Mouse (Mus musculus): Measurements from ENCODE around the gene Ercc1. TPM values are rescaled to one million over a fixed set of nuclear protein-coding genes. Genes with fewer than 3 reads are reported as not detected.

Ercc1 gene
- polyA plus RNA-seq, 1 experiment from 2014 or later, result 72.5 TPM

GRCm38 (mm10) chr7:19307739-19308453 is 36.7 kb upstream of the Ercc1 start:
- 2% methylated on average over 18 of the region's 18 CpGs for WGBS (ENCODE audit: insufficient replicate concordance)
- Histone ChIP-seq H3K4me2 (peak overlapping the region; percentile 98), H3K9me3 (replicated peaks; ENCODE audit: control insufficient read depth, low read length) (no peaks in the 10 kb centered on the region), H3K4me3 (ENCODE audit: low read depth, low read length) (peak overlapping the region; percentile 71), H3K4me1 (ENCODE audit: control insufficient read depth, insufficient read depth, low read length) (peaks cover 28% of the 10 kb centered on the region), H3K36me3 (ENCODE audit: control insufficient read depth, insufficient read depth, low read length) (no peaks in the 10 kb centered on the region), H3K27ac (ENCODE audit: low read depth, low read length) (peak overlapping the region; percentile 60), H3K27me3 (ENCODE audit: control insufficient read depth, insufficient read depth, low read length) (peaks cover 42% of the 10 kb centered on the region), H3K9ac (ENCODE audit: low read depth, low read length) (peak overlapping the region; percentile 66)
- ATAC-seq (replicated peaks; ENCODE audit: insufficient number of reproducible peaks, low FRiP score, low TSS enrichment), result peak; percentile 55

GRCm38 (mm10) chr7:19308454-19309277 is 35.9 kb upstream of the Ercc1 start:
- H3K9ac ChIP-seq (ENCODE audit: low read depth, low read length), result peak overlapping the region; percentile 66
- peak overlapping the region; percentile 98 for H3K4me2 ChIP-seq
- WGBS (ENCODE audit: insufficient replicate concordance), result under 1% methylated on average over 58 of the region's 58 CpGs
- peak; percentile 85 for ATAC-seq (replicated peaks; ENCODE audit: insufficient number of reproducible peaks, low FRiP score, low TSS enrichment)
- no peaks in the 10 kb centered on the region for H3K36me3 ChIP-seq (ENCODE audit: control insufficient read depth, insufficient read depth, low read length)
- H3K27me3 ChIP-seq (ENCODE audit: control insufficient read depth, insufficient read depth, low read length), result peaks cover 34% of the 10 kb centered on the region
- no peaks in the 10 kb centered on the region for H3K9me3 ChIP-seq (replicated peaks; ENCODE audit: control insufficient read depth, low read length)
- peak overlapping the region; percentile 71 for H3K4me3 ChIP-seq (ENCODE audit: low read depth, low read length)
- peaks cover 26% of the 10 kb centered on the region for H3K4me1 ChIP-seq (ENCODE audit: control insufficient read depth, insufficient read depth, low read length)
- peak overlapping the region; percentile 60 for H3K27ac ChIP-seq (ENCODE audit: low read depth, low read length)

GRCm38 (mm10) chr7:19309278-19309883 is 35.2 kb upstream of the Ercc1 start:
- no peaks in the 10 kb centered on the region for H3K36me3 ChIP-seq (ENCODE audit: control insufficient read depth, insufficient read depth, low read length)
- peaks cover 19% of the 10 kb centered on the region for H3K4me1 ChIP-seq (ENCODE audit: control insufficient read depth, insufficient read depth, low read length)
- peak overlapping the region; percentile 71 for H3K4me3 ChIP-seq (ENCODE audit: low read depth, low read length)
- H3K4me2 ChIP-seq, result peak overlapping the region; percentile 98
- H3K27me3 ChIP-seq (ENCODE audit: control insufficient read depth, insufficient read depth, low read length), result peaks cover 29% of the 10 kb centered on the region
- H3K9me3 ChIP-seq (replicated peaks; ENCODE audit: control insufficient read depth, low read length), result no peaks in the 10 kb centered on the region
- WGBS (ENCODE audit: insufficient replicate concordance), result under 1% methylated on average over 48 of the region's 48 CpGs
- peak overlapping the region; percentile 7; the same call in 1 of the 2 replicates for H3K27ac ChIP-seq (ENCODE audit: low read depth, low read length)
- ATAC-seq (replicated peaks; ENCODE audit: insufficient number of reproducible peaks, low FRiP score, low TSS enrichment), result no peak
- peak overlapping the region; percentile 66 for H3K9ac ChIP-seq (ENCODE audit: low read depth, low read length)

- Histone ChIP-seq H3K4me3 (ENCODE audit: low read depth, low read length) (peak within 1 kb of the TSS; percentile 71), H3K27me3 (ENCODE audit: control insufficient read depth, insufficient read depth, low read length) (peaks cover 22% of the 10 kb centered on the region), H3K4me2 (peak within 1 kb of the TSS; percentile 98), H3K27ac (ENCODE audit: low read depth, low read length) (peak within 1 kb of the TSS; percentile 42), H3K9ac (ENCODE audit: low read depth, low read length) (peak within 1 kb of the TSS; percentile 69), H3K4me1 (ENCODE audit: control insufficient read depth, insufficient read depth, low read length) (peaks cover 12% of the 10 kb centered on the region), H3K9me3 (replicated peaks; ENCODE audit: control insufficient read depth, low read length) (no peaks in the 10 kb centered on the region), H3K36me3 (ENCODE audit: control insufficient read depth, insufficient read depth, low read length) (no peaks in the 10 kb centered on the region)
- WGBS (ENCODE audit: insufficient replicate concordance), result under 1% methylated on average over 49 of the region's 49 CpGs
- ATAC-seq (replicated peaks; ENCODE audit: insufficient number of reproducible peaks, low FRiP score, low TSS enrichment), result peak; percentile 82
Observed at GRCm38 (mm10) chr7:19309884-19310641, 34.5 kb upstream of the Ercc1 start, which contains the start of gene Fosb. Gene Fosb, minus strand, starts transcription at chr7:19310051.

GRCm38 (mm10) chr7:19311991-19312390 is 32.6 kb upstream of the Ercc1 start:
- no peaks in the 10 kb centered on the region for H3K36me3 ChIP-seq (ENCODE audit: control insufficient read depth, insufficient read depth, low read length)
- H3K4me1 ChIP-seq (ENCODE audit: control insufficient read depth, insufficient read depth, low read length), result peaks cover 12% of the 10 kb centered on the region
- H3K4me3 ChIP-seq (ENCODE audit: low read depth, low read length), result no peak overlapping the region
- peaks cover 4% of the 10 kb centered on the region for H3K27me3 ChIP-seq (ENCODE audit: control insufficient read depth, insufficient read depth, low read length)
- WGBS (ENCODE audit: insufficient replicate concordance), result 32% methylated on average over 4 of the region's 4 CpGs
- no peak overlapping the region for H3K9ac ChIP-seq (ENCODE audit: low read depth, low read length)
- ATAC-seq (replicated peaks; ENCODE audit: insufficient number of reproducible peaks, low FRiP score, low TSS enrichment), result no peak
- no peak overlapping the region for H3K27ac ChIP-seq (ENCODE audit: low read depth, low read length)
- no peaks in the 10 kb centered on the region for H3K9me3 ChIP-seq (replicated peaks; ENCODE audit: control insufficient read depth, low read length)
- no peak overlapping the region for H3K4me2 ChIP-seq

GRCm38 (mm10) chr7:19314033-19314432 is 30.5 kb upstream of the Ercc1 start:
- no peak for ATAC-seq (replicated peaks; ENCODE audit: insufficient number of reproducible peaks, low FRiP score, low TSS enrichment)
- no peaks in the 10 kb centered on the region for H3K36me3 ChIP-seq (ENCODE audit: control insufficient read depth, insufficient read depth, low read length)
- peaks cover 7% of the 10 kb centered on the region; the same call in 1 of the 2 replicates for H3K4me1 ChIP-seq (ENCODE audit: control insufficient read depth, insufficient read depth, low read length)
- H3K9me3 ChIP-seq (replicated peaks; ENCODE audit: control insufficient read depth, low read length), result no peaks in the 10 kb centered on the region
- H3K4me3 ChIP-seq (ENCODE audit: low read depth, low read length), result no peak overlapping the region
- no peak overlapping the region for H3K9ac ChIP-seq (ENCODE audit: low read depth, low read length)
- no peaks in the 10 kb centered on the region for H3K27me3 ChIP-seq (ENCODE audit: control insufficient read depth, insufficient read depth, low read length)
- 48% methylated on average over 5 of the region's 5 CpGs for WGBS (ENCODE audit: insufficient replicate concordance)
- H3K4me2 ChIP-seq, result no peak overlapping the region
- H3K27ac ChIP-seq (ENCODE audit: low read depth, low read length), result no peak overlapping the region

- Histone ChIP-seq H3K36me3 (ENCODE audit: control insufficient read depth, insufficient read depth, low read length) (no peaks in the 10 kb centered on the region), H3K4me1 (ENCODE audit: control insufficient read depth, insufficient read depth, low read length) (peaks cover 12% of the 10 kb centered on the region), H3K4me3 (ENCODE audit: low read depth, low read length) (no peak overlapping the region), H3K27me3 (ENCODE audit: control insufficient read depth, insufficient read depth, low read length) (no peaks in the 10 kb centered on the region), H3K9ac (ENCODE audit: low read depth, low read length) (no peak overlapping the region), H3K9me3 (replicated peaks; ENCODE audit: control insufficient read depth, low read length) (no peaks in the 10 kb centered on the region), H3K27ac (ENCODE audit: low read depth, low read length) (no peak overlapping the region), H3K4me2 (no peak overlapping the region)
- ATAC-seq (replicated peaks; ENCODE audit: insufficient number of reproducible peaks, low FRiP score, low TSS enrichment), result no peak
- WGBS (ENCODE audit: insufficient replicate concordance), result 57% methylated on average over 14 of the region's 14 CpGs
Observed at GRCm38 (mm10) chr7:19316451-19317161, 28.0 kb upstream of the Ercc1 start.

Data from heart, embryonic 11.5 days (tissue).